Mouse (Mus musculus) erythroblast, embryonic 14.5 days (primary cell): ENCODE data around the gene Cd81.

Experiments used
- GATA1 ChIP-seq: IDR thresholded peaks from 2 replicates; pipeline ENCODE4 v1.6.1; 2012; ENCODE audit warnings: low read length, inconsistent platforms, mixed read lengths
- TAL1 ChIP-seq: IDR thresholded peaks from 3 replicates; pipeline ENCODE4 v1.6.1; 2012; ENCODE audit warnings: low read length, inconsistent platforms, mixed read lengths

- TF ChIP-seq GATA1 (0 out of 2 replicates have a peak, but pooled peaks have one; percentile 14), TAL1 (no peak)
Measured at GRCm38 (mm10) chr7:143068882-143069591, 16.5 kb downstream of the Cd81 start, which contains the start of gene Tssc4.
